Mouse (Mus musculus) midbrain, embryonic 10.5 days (tissue): ENCODE data around the gene Btbd35f3. TPM values are rescaled to one million over a fixed set of nuclear protein-coding genes. Genes with fewer than 3 reads are reported as not detected.
"Not testable (repeated sequence)": the region's sequence is repeated elsewhere in the genome, so short reads cannot be mapped to it uniquely, and the experiment has no call there.

Source experiments
- DNase-seq: peaks from one replicate; pipeline ENCODE4 v3.0.0-alpha.2; 2017; ENCODE audit warnings: low spot score
- H3K27ac ChIP-seq: fragments of 300-500 bp; sonication (generic); replicated peaks from 2 replicates; pipeline ENCODE4 v1.5.1; 2016; ENCODE audit warnings: mild to moderate bottlenecking
- H3K27me3 ChIP-seq: fragments of 300-500 bp; sonication (generic); 2 replicates; pipeline ENCODE4 v1.6.1; 2016; ENCODE audit warnings: low read depth, mild to moderate bottlenecking; ENCODE audit not compliant: poor library complexity, severe bottlenecking
- H3K36me3 ChIP-seq: fragments of 300-500 bp; sonication (generic); 2 replicates; pipeline ENCODE4 v1.6.1; 2016; ENCODE audit warnings: mild to moderate bottlenecking, moderate library complexity
- H3K4me1 ChIP-seq: fragments of 300-500 bp; sonication (generic); 2 replicates; pipeline ENCODE4 v1.6.1; 2016
- H3K4me3 ChIP-seq: fragments of 300-500 bp; sonication (generic); 2 replicates; pipeline ENCODE4 v1.5.1; 2016; ENCODE audit warnings: mild to moderate bottlenecking, moderate library complexity
- H3K9me3 ChIP-seq: fragments of 300-500 bp; sonication (generic); replicated peaks from 2 replicates; pipeline ENCODE4 v1.6.1; 2016; ENCODE audit warnings: mild to moderate bottlenecking
- WGBS: fragments of 180-500 bp; shearing (Covaris S2); methylation state at CpG from one replicate; pipeline ENCODE4 v1.1.7; 2016; 5-methylcytosine and 5-hydroxymethylcytosine counted together
- polyA plus RNA-seq: library from polyadenylated mRNA; unstranded; fragments of >200 nt; fragmentation: Nextera tagmentation; extraction: Ambion mirVana; gene quantifications from 2 replicates; pipeline ENCODE4 v1.2.1, GENCODE M21; 2016

The Btbd35f3 gene
- not detected in 2 replicates for polyA plus RNA-seq

- H3K9me3 ChIP-seq, H3K27ac ChIP-seq, DNase-seq: not testable (repeated sequence)
These were observed at the start of gene Btbd35f3 for GRCm38 (mm10) chrX:4037374-4037773. Gene Btbd35f3 (plus strand): TSS chrX:4037674.

More at GRCm38 (mm10) chrX:4037374-4037773, at the start of gene Btbd35f3:
- not testable (repeated sequence) for H3K4me3 ChIP-seq, H3K27me3 ChIP-seq, H3K4me1 ChIP-seq, H3K36me3 ChIP-seq
- WGBS = no CpG with 5 or more reads among the region's 3 CpGs

Other genes with a start within 250 kb of the Btbd35f3 start
- gene Btbd35f16, start 80.7 kb upstream of the Btbd35f3 start, polyA plus RNA-seq = not detected in 2 replicates
- gene Btbd35f28, start 158.9 kb downstream of the Btbd35f3 start, polyA plus RNA-seq = not detected in 2 replicates